Mouse (Mus musculus) intestine, embryonic 14.5 days (tissue): ENCODE results near the gene Clcn6. TPM values are rescaled to one million over a fixed set of nuclear protein-coding genes. Genes with fewer than 3 reads are reported as not detected.

Source experiments
- ATAC-seq: fragments of 200-750 bp; cut with Nextera tagmentation; replicated peaks from 2 replicates; pipeline ENCODE4 v1.8.0; 2017; ENCODE audit warnings: low read depth, moderate number of reproducible peaks, moderate TSS enrichment, moderate library complexity; ENCODE audit not compliant: low FRiP score, low TSS enrichment
- DNase-seq: peaks from one replicate; pipeline ENCODE4 v3.0.0-alpha.2; 2018; ENCODE audit warnings: low spot score
- H3K27ac ChIP-seq: fragments of 300-500 bp; sonication (generic); 2 replicates; pipeline ENCODE4 v1.5.1; 2014; ENCODE audit warnings: low read depth, mild to moderate bottlenecking, control low read depth
- H3K27me3 ChIP-seq: fragments of 300-500 bp; sonication (generic); replicated peaks from 2 replicates; pipeline ENCODE4 v1.6.1; 2014; ENCODE audit warnings: low read length, control low read depth; ENCODE audit not compliant: control insufficient read depth, insufficient read depth
- H3K36me3 ChIP-seq: fragments of 300-500 bp; sonication (generic); 2 replicates; pipeline ENCODE4 v1.6.1; 2014; ENCODE audit warnings: low read length, control low read depth; ENCODE audit not compliant: control insufficient read depth, insufficient read depth
- H3K4me1 ChIP-seq: fragments of 300-500 bp; sonication (generic); replicated peaks from 2 replicates; pipeline ENCODE4 v1.6.1; 2014; ENCODE audit warnings: low read length, control low read depth, mixed read lengths; ENCODE audit not compliant: control insufficient read depth, insufficient read depth
- H3K4me2 ChIP-seq: fragments of 300-500 bp; sonication (generic); 2 replicates; pipeline ENCODE4 v1.6.1; 2014; ENCODE audit warnings: low read length
- H3K4me3 ChIP-seq: fragments of 300-500 bp; sonication (generic); 2 replicates; pipeline ENCODE4 v1.5.1; 2014; ENCODE audit warnings: low read depth, low read length, control low read depth, mixed read lengths
- H3K9ac ChIP-seq: fragments of 300-500 bp; sonication (generic); 2 replicates; pipeline ENCODE4 v1.6.1; 2014; ENCODE audit warnings: mild to moderate bottlenecking, low read length
- H3K9me3 ChIP-seq: fragments of 300-500 bp; sonication (generic); 2 replicates; pipeline ENCODE4 v1.6.1; 2016; ENCODE audit warnings: low read length, control low read depth; ENCODE audit not compliant: control insufficient read depth
- WGBS: fragments of 180-500 bp; shearing (Covaris S2); extraction: QIAGEN DNeasy Blood & Tissue Kit; methylation state at CpG from one replicate; pipeline ENCODE4 v1.1.7; 2014; 5-methylcytosine and 5-hydroxymethylcytosine counted together
- polyA plus RNA-seq: library from polyadenylated mRNA; unstranded; fragments of >200 nt; fragmentation: Nextera tagmentation; extraction: Ambion mirVana; gene quantifications from 2 replicates; pipeline ENCODE4 v1.2.1, GENCODE M21; 2014

Clcn6 gene
- polyA plus RNA-seq, 1 experiment from 2014 or later, result 5.3 TPM

DNA sequence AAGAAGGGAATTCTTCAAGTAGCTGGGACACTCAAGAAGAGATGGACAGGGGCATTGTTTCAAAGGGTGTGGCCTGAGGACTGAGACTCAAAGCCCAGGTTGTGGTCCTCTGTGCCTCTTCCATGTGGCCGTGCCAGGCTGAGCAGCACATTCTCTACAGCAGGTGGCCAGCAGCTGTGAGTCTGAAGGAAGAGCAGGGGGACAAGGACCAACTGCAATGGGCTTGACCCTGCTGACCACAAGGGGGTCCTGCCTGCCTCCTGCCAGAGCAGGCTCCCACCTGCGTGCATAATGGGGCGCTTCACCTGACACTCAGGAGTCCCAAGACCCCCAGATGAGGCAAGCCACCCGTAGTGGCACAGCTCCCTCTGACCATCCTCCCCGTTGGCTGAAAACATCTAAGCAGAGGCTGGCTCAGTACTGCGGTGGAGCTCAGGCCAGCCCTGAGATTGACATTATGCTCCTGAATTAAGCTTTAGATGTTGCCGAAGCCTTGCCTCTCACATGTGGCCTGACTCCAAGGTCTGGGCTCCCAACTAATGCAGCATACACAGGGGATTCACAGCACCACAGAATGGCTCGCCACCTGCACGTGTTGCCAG, 19.7 kb upstream of the Clcn6 start:
- DNase-seq (no peak), ATAC-seq (no peak)
- Histone ChIP-seq H3K9me3 (no peaks in the 10 kb centered on the region), H3K9ac (no peak overlapping the region), H3K36me3 (peaks cover 53% of the 10 kb centered on the region), H3K27ac (no peak overlapping the region), H3K27me3 (no peaks in the 10 kb centered on the region), H3K4me1 (no peaks in the 10 kb centered on the region), H3K4me3 (no peak overlapping the region), H3K4me2 (no peak overlapping the region)
- 87% methylated on average over 9 of the region's 9 CpGs for WGBS

DNA sequence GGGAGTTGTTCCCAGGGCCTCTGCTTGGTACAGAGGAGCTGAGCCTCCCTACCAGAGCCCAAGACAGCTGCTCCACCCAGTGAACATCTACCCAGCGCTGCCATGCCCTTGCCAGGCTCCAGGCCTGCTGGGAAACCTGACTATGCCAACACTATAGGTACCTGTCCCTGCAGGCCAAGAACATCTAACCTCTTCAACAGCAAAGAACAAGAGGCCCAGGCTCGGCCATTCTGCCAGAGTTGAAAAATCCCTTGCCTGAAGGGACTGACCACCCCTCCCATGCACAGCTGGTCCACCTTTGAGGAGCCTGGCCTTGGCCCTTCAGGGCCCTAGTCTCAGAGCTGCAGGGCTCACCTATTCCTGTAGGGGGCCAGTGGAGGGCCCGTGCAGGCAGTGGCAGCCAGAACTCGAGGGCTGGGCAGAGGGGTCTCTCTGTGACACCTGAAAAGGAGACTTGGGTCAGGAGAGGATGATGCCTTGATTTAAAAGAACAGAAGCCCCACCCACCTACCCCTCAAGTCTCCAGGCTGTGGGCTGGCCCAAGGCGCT, 19.1 kb upstream of the Clcn6 start:
- Histone ChIP-seq H3K4me3 (no peak overlapping the region), H3K9me3 (no peaks in the 10 kb centered on the region), H3K9ac (no peak overlapping the region), H3K27ac (no peak overlapping the region), H3K36me3 (peaks cover 59% of the 10 kb centered on the region), H3K4me1 (no peaks in the 10 kb centered on the region), H3K4me2 (no peak overlapping the region), H3K27me3 (no peaks in the 10 kb centered on the region)
- 61% methylated on average over 5 of the region's 5 CpGs for WGBS
- ATAC-seq, result no peak
- DNase-seq, result no peak

DNA sequence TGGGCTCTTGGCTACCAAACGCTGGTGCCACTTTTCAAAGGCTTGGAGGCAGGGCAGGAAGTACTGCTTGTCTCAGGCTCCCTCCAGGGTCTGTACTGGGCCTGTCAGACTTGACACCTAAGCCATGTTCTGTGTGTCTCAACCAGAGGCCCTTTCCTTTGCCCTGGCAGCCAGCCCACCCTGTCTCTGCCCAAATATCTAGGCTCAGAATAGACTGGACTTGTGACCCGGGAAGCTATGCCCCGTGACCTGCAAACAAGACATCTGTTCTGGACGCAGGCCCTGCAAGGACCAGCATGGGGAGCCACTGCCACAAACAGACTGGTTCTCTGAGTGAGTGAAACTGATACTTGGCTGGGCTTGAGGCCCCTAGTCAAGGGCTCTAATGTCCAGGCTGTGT, 18.2 kb upstream of the Clcn6 start:
- H3K4me2 ChIP-seq, result no peak overlapping the region
- no peaks in the 10 kb centered on the region for H3K27me3 ChIP-seq
- H3K4me3 ChIP-seq, result no peak overlapping the region
- H3K4me1 ChIP-seq, result no peaks in the 10 kb centered on the region
- ATAC-seq, result no peak
- peaks cover 69% of the 10 kb centered on the region for H3K36me3 ChIP-seq
- no peak overlapping the region for H3K27ac ChIP-seq
- no peak overlapping the region for H3K9ac ChIP-seq
- no peaks in the 10 kb centered on the region for H3K9me3 ChIP-seq
- WGBS, result 81% methylated on average over 4 of the region's 4 CpGs
- DNase-seq, result no peak

- ATAC-seq, result no peak
- H3K4me1 ChIP-seq, result no peaks in the 10 kb centered on the region
- DNase-seq, result no peak
- H3K9ac ChIP-seq, result no peak overlapping the region
- H3K27ac ChIP-seq, result no peak overlapping the region
- H3K4me2 ChIP-seq, result no peak overlapping the region
- peaks cover 74% of the 10 kb centered on the region for H3K36me3 ChIP-seq
- H3K27me3 ChIP-seq, result no peaks in the 10 kb centered on the region
- WGBS, result 86% methylated on average over 7 of the region's 7 CpGs
- no peak overlapping the region for H3K4me3 ChIP-seq
- H3K9me3 ChIP-seq, result no peaks in the 10 kb centered on the region
Observed at GRCm38 (mm10) chr4:148056246-148056645, 17.6 kb upstream of the Clcn6 start.

DNA sequence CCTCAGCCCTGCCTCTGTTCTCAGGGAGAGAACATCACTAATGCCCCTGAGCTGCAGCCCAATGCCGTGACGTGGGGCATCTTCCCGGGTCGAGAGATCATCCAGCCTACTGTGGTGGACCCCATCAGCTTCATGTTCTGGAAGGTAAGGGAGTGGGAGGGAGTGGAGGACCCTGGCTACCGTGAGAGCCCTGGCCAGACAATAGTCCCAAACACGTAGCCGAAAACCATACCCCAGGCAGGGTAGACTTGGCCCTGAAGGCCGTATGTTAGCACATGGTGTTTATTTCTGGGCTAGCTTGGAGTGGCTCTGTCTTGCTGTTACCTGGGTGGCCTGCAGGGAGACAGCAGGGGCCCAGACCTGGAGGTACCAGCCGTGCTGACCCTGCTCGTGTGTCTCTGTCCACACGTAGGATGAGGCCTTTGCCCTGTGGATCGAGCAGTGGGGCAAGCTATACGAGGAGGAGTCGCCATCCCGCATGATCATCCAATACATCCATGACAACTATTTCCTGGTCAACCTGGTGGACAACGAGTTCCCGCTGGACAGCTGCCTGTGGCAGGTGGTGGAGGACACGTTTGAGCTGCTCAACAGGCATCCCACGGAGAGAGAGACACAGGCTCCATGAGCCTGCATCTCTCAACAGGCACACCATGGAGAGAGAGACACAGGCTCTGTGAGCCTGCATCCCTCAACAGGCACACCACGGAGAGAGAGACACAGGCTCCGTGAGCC, 16.5 kb upstream of the Clcn6 start:
- no peak overlapping the region for H3K9ac ChIP-seq
- ATAC-seq, result no peak
- no peak for DNase-seq
- no peaks in the 10 kb centered on the region for H3K4me1 ChIP-seq
- no peak overlapping the region for H3K27ac ChIP-seq
- H3K27me3 ChIP-seq, result no peaks in the 10 kb centered on the region
- 94% methylated on average over 21 of the region's 21 CpGs for WGBS
- H3K9me3 ChIP-seq, result no peaks in the 10 kb centered on the region
- H3K4me2 ChIP-seq, result no peak overlapping the region
- H3K4me3 ChIP-seq, result no peak overlapping the region
- peaks cover 85% of the 10 kb centered on the region for H3K36me3 ChIP-seq

GRCm38 (mm10) chr4:148053417-148053920, 14.8 kb upstream of the Clcn6 start:
- H3K4me1 ChIP-seq, result no peaks in the 10 kb centered on the region
- H3K9ac ChIP-seq, result no peak overlapping the region
- no peak overlapping the region for H3K4me3 ChIP-seq
- DNase-seq (no peak), ATAC-seq (no peak)
- WGBS, result 91% methylated on average over 12 of the region's 12 CpGs
- H3K27ac ChIP-seq, result no peak overlapping the region
- H3K36me3 ChIP-seq, result peaks cover 98% of the 10 kb centered on the region
- H3K9me3 ChIP-seq, result no peaks in the 10 kb centered on the region
- no peaks in the 10 kb centered on the region for H3K27me3 ChIP-seq
- no peak overlapping the region for H3K4me2 ChIP-seq

GRCm38 (mm10) chr4:148052976-148053375, 14.4 kb upstream of the Clcn6 start:
- DNase-seq (no peak), ATAC-seq (no peak)
- no peak overlapping the region for H3K27ac ChIP-seq
- no peak overlapping the region for H3K9ac ChIP-seq
- peaks cover 98% of the 10 kb centered on the region for H3K36me3 ChIP-seq
- H3K4me3 ChIP-seq, result no peak overlapping the region
- H3K4me2 ChIP-seq, result no peak overlapping the region
- no peaks in the 10 kb centered on the region for H3K9me3 ChIP-seq
- no peaks in the 10 kb centered on the region for H3K4me1 ChIP-seq
- H3K27me3 ChIP-seq, result no peaks in the 10 kb centered on the region
- 76% methylated on average over 2 of the region's 2 CpGs for WGBS

GRCm38 (mm10) chr4:148051886-148052285, 13.3 kb upstream of the Clcn6 start:
- no peak for DNase-seq
- 91% methylated on average over 11 of the region's 11 CpGs for WGBS

More at GRCm38 (mm10) chr4:148051886-148052285, 13.3 kb upstream of the Clcn6 start:
- Histone ChIP-seq H3K4me3 (no peak overlapping the region), H3K27ac (no peak overlapping the region), H3K9me3 (no peaks in the 10 kb centered on the region), H3K27me3 (no peaks in the 10 kb centered on the region), H3K4me2 (no peak overlapping the region), H3K4me1 (no peaks in the 10 kb centered on the region), H3K36me3 (peaks cover 98% of the 10 kb centered on the region), H3K9ac (no peak overlapping the region)
- no peak for ATAC-seq
